Mouse (Mus musculus): ENCODE data around the gene Cotl1.

Cotl1 gene

DNA sequence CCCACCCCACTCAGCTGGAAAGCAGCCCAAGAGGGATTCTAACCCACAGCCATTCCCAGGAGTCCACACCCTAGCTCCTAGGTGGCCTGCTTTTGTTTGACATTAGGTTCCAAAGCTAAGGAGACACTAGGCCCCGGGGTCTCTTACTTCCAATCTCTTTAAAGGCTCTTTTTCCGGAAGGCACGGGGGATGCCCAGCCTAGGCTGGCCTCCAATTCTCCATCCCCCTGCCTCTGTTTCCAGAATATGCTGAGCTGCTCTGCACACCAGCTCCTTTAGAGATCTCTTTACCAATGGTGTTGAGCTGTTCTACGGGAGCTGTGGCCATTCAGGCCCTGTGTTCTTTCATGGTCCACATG, 1.4 kb downstream of the Cotl1 start:
- no peak for DNase-seq (ENCODE audit: low read depth, low spot score)

DNA sequence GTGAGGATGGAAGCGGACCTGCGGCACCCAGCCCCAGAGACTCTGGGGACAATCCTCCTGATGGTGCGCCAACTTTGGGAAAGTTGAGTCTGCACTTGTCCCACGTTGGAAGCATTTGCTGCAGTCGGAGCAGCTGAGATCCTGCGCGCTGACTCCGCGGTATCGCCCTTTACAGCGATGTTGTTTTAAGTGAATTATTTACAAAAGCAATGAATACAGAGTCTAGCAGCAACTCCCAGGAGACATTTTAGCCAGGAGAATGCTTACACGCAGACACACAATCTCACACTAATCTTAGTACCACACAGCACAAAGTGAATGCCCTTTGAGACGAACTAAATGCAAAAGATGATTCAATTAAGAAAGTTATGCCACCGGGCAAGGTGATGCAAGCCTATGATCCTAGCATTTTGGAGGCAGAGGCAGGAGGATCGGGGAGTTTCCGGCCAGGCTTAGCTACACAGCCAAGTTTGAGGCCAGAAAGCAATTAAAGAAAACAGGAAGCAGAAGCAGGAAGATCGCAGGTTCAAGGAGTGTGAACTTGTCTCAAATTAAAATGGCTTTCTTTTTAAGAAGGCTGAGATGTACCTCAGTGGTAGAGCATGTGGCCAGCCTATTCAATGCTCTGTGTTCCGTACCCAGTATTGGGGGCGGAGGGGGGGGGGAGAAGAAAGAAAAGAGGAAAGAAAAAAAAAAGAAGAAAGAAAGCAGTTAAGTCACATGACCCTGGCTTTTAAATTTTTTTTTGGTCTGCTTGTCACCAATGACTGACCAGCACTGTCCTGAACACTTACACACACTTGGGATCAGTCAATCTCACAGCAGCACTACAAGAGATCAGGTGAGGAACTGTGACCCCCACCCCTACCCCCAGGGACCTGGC, 2.0 kb downstream of the Cotl1 start:
- no peak for DNase-seq (ENCODE audit: low read depth, low spot score)

DNA sequence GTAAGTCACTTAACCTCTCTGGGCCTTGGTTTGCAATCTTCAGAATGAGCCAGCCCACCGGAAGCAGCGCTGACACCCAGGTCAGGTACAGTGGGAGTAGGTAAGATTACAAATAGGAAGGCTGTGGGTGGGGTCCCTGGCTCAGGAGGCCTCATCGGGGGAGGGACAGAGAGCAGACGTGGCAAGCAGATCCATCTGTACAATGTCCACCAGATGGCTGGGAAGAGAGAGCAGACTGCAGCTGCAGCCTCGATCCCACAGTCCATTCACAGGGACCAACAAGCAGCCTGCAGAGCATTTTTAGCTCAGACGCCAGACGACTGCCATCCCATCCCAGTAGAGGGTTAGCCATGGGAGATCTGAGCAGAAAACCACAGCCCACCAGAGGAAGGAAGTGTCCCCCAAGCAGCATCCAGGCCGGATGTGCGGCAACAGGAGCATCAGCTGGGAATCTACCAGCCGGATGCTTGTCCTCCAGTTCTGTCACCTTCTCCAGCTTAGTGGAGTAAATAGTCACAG, 2.7 kb downstream of the Cotl1 start:
- no peak for DNase-seq (ENCODE audit: low read depth, low spot score)

DNA sequence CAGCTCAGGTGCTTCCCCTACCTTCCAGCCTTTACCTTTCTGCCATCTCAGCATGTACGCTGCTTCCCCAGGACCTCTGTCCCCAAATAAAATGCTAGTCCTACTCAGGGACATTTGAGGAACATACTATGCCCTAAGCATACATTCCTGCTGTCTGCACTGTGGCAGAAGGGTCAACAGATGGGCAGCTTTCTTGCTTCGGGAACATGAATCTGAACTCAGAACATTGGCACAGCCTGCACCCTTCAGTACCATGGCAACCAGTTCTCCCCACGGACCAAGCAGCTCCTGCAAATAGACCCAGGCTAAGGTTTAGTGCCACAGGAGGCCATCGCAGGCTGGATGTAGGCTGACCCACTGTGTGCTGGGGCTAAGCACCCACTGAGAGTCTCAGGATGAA, 3.5 kb downstream of the Cotl1 start:
- DNase-seq (ENCODE audit: low read depth, low spot score) = no peak

DNA sequence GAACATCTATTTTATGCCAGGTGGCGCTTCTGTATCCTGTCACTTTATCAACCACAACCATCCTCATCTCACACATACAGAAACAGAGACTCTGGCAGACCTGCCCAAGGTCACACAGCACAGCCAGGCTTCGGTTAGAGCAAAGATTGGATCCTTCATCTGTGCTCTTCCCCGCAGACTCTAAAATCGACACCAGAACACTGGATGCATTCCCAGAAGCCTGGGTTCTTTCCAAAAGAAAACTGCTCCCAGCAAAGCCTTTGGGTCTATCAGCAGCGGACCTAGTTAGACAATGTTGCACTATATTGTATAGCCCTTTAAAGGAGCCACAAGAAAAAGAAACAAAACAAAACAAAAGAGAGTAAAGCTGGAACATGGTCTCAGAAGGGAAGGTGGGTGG, 5.1 kb downstream of the Cotl1 start:
- DNase-seq (ENCODE audit: low read depth, low spot score) = no peak

DNA sequence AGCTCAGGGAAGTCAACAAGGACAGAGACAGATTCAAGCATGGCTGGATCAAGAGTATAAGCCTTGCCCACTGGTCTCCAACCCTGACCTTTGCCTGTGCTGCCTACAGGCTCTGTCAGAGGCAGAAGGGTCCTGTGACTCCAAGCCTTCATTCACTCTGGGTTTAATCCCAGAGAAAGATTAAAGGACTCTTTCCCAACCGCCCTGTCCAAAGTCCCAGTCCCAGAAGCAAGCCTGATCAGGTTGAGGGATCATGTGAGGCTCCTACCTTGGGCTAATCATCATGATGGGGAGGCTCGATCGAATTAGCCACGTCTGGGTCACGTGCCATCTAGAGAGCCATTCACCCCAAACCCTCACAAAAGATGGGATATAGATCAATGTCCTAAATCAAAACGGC, 5.7 kb downstream of the Cotl1 start:
- DNase-seq (ENCODE audit: low read depth, low spot score) = no peak

DNA sequence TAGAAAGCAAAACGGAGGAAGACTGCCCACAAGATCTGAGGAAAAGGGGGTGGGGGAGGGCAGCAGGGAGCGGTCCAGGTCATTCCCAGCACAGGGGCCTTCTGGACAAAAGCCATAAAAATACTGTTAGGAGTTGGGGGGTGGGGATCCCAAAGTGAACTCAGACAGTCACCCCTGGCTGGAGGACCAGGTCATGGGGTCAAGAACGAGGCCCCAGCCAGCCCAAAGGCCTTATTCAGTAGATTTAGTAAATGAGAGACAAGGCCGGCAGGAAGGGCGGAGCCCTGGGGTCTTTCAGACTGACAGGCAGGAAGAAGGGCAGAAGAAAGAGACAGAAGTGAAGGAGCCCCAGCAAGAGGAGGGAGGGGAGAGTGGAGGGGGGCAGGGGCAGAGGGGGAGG, 7.4 kb downstream of the Cotl1 start:
- no peak for DNase-seq (ENCODE audit: low read depth, low spot score)

DNA sequence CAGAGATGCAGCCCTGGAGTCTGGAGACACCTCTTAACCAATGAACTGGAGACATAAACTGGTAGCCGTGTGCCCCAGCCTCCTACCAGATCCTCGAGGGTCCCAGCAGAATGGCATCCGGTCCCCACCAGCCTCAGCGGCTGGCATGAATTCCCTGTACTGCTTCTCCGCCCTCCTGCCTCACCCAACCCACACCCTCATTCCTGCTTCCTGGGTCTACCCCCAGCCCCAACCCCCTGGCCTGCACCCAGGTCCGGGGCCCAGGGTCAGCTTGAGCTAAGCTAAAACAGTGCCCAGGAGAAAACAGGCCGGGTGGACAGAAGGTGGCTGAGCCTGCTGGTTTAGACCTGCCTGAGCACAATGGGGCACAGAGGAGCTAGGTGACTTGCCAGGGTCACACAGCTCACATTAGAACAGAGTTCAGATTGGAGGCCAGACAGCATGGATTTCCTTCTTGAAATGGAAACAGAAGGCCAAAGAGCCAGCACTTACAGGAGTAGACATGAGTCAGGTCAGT, 8.2 kb downstream of the Cotl1 start:
- no peak for DNase-seq (ENCODE audit: low read depth, low spot score)

DNA sequence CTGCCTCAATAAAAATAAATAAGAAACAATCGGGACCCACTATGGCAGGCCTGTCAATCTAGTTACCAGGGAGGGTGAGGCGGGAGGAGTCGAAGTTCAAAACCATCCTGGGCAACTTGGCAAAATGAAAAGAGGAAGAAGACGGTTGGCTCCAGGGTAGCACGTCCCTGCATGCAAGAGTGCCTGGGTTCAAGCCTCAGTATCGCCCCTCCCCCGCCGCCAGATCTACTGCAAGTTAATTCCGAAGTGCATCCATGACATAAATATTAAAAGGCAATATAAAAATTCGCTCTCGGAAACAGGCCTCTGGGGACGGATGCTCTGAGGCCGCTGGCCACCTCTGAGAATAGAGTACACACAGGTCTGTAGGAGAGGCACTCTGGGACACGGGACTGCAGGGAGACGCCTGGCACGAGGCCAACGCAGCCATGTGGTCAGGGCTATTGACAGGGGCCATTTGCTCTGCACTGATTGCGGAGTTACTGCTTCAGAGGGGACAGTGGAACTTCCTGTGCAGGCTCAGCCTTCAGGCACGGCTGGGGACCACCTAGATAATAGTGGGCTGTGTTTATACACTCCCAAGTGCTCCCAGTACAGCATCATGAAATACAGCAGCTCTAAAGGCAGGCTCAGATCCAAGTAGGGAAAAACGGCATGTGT, 8.9 kb downstream of the Cotl1 start:
- DNase-seq (ENCODE audit: low read depth, low spot score) = no peak

DNA sequence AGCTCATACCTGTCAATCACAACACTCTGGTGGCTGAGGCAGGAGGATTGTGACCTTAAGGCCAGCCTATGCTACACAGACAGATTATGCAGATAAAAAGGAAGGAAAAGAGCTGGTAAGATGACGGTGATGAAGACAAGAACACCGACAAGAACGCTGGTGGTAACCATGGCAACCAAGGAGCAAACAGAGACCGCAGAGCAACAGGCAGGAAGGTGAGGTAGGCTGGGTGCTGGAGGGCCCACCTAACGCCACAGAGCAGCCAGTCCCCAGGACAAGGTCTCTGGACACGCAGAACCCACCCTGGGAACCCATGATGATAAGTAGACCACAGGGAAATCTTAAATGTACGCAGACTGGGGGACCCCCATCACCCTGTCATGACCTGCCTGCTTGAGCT, 9.8 kb downstream of the Cotl1 start:
- no peak for DNase-seq (ENCODE audit: low read depth, low spot score)

DNA sequence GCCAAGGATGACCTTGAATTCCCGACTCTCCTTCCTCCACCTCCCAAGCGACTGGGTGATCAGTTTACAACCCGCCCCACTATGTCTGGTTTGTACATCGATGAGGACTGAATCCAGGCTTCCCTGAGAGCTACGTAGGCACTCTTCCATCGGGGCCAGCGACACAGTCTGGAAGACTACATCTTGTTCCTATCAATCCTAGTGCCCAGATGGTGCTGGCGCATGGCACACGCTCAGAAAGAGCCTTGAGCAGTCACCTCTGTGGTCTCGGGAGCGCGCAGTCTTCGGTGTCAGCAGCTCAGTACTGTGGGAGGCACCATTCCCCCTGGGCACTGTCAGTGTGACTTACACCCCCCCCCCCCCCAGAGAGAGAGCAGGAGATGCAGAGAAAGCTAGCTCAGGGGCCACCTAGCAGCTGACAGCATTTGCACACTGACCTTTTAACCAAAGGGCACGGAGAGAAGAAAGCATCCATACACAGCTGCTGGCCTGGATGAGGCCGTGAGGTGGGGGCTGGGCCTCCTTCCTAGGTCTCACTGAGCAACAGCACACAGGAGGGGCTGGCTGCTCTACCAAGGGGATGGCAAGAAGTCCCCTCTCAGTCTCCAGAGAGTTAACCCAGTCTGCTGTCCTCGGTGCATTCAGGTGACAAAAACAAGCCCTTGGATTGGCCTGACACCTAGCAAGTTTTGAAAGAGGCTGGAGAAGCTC, 10.3 kb downstream of the Cotl1 start:
- DNase-seq (ENCODE audit: low read depth, low spot score) = no peak

DNA sequence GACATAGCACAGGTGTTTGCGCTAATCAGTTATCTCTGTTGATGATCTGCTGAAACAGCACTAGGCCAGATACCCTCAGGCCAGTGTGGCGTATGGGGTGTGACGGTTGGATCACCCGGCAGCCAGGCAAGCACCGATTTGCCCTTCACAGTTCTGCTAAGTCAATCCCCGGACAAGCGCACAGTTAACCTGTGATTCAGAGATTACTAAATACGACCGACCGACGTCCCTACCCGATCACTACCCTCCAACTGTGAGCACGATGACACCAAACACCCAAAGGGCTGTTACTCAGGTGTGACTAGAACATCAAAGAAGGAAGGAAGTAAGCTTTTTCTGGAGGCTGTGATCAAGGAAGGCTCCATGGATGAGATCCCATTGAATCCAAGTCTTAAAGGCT, 10.9 kb downstream of the Cotl1 start:
- no peak for DNase-seq (ENCODE audit: low read depth, low spot score)

DNA sequence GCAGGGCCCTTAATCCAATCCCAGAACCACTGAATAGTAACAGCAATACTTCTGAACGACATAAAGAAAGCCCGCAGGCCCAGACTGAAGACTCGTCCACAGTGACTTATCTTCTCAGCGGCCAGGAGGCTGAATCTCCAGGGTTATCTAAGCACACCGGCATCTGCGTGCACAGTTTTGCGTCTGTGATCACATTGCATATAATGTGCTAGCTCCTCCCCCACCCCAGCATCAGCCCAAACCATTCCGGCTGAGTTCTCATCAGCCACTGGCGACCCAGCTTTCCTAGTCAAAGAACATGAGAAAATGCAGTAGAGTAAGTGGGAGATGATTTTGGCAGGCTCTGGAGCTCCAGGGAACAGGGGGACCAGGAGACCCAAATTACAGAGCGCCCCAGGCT, 11.3 kb downstream of the Cotl1 start:
- DNase-seq (ENCODE audit: low read depth, low spot score) = no peak

DNA sequence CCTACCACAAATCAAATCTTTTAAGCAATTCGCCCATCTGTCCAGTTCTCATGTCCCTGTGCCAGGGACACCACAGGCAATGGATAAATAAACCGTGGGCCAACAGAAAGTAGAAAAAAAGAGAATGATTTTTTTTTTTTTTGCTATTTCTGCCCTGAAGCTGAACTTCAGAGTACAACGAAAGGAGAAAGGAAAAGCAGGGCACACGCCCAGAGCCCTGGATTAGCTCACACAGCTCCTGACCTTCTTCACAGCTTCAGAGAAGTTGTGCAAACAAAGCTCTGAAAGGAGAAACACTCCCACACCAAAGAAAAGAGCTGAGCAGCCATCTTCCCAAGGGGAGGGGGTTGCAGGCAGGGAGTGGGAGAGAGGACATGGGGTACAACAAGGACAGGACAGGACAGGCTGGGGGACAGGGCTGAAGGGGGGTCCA, 12.6 kb downstream of the Cotl1 start:
- DNase-seq (ENCODE audit: low read depth, low spot score) = no peak

DNA sequence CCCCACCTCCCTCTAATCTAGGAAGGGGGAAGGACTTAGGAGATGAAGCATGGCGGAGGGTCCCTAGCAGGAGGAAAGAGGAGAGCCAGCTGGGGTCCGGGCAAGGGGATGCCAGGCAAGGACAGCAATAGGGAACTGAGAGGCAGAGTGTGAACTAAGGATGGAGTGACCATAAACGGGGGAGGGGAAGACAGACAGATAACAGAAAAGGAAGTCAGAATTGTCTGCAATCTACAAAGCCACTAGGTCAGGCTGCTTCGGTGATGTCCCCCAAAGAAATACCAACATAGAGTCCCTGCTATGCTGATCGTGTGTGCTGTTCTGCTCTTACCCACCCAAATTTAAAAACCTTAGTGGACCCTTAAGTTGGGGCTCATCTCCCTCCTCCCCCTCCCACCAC, 13.4 kb downstream of the Cotl1 start:
- no peak for DNase-seq (ENCODE audit: low read depth, low spot score)

DNA sequence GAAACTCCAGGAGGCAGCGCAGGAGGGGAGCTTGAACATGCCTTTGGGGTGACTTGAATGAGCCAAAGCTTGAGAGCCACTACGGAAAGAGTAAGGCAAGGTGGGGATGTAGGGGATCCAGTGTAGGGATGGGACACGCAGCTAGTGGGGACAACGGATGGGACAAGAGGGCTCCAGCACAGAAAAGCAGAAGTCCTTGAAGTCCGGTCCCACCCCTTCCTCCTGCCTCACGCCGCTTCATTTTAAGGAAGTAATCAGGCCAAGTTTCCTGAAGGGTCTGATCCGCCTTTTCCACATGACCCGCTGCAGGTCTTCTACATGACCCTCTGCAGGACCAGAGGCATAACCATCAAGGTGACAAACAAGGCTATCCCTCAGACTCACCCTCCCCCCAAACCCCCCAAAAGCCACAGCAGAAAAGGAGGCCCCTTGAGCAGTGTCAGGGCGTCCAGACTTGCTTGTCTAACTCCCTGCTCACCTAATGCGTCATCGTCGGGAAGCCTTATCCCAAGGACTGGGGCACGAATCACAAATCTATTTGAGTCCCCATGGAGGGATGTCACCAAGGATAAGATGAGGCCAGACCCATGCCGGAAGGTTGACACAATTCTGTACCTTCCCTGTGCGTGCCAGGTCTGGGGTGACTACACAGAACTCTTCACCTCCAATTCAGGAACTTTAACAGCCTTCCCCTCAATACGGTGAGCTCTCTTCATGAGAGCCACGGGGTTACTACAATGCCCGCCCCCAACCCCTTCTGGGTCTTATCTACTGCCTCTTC, 14.2 kb downstream of the Cotl1 start:
- DNase-seq (ENCODE audit: low read depth, low spot score) = no peak

DNA sequence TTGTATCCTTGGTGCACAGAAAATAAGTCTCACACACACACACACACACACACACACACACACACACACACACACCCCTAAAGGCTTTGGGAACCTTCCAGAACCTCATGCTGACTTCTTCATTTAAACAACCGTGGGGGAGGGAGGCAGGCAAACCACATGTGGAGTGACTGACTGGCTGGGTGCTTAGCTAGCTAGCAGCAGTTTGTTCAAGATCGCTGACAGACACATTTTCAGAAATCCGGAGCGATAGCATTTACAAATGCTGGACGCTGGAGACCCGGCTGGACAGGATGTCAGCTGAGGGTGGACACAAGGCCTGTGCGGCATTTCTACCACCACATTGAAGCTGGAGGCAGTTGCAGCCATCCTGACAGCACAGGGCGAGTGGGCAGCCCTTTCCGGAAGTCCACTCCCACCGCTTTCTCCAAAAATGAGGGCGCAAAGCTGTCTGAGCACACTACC, 15.5 kb downstream of the Cotl1 start:
- DNase-seq (ENCODE audit: low read depth, low spot score) = no peak

DNA sequence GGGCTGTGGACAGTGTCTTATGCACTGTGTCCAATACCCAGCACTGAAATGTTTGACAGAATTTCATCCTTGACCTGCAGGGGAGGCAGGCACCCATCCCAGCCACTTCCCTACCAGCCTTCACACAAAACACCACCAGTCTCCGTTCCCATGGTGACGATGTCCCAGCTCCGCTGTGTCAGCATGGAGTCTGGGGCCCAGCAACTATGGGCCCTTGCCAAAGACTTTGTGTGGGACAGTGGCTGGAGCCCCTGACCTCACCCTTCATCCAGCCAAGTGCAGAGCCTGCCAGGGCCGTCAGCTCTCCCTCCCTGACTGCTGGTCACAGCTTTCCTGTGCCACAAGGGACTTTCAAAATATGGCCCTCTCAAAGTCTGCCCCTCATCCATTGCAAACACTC, 16.2 kb downstream of the Cotl1 start:
- DNase-seq (ENCODE audit: low read depth, low spot score) = no peak

DNA sequence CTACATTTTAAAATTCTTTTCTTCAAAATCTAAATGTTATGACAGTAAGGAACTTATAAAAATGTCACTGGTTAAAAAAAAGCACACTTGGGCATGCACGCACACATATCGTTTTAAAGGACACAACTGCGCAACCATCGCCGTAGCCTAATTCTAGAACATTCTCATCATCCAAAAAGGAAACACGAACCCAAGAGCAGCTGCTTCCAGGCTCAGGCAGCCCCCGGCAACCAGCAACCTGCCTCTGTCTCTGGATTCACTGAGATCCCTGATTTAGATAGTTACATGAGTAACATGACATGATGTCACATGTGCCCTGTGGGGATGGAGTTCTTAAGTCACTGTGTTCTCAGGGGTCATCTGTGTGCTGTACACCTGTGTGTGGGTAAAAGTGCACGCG, 17.1 kb downstream of the Cotl1 start:
- no peak for DNase-seq (ENCODE audit: low read depth, low spot score)

DNA sequence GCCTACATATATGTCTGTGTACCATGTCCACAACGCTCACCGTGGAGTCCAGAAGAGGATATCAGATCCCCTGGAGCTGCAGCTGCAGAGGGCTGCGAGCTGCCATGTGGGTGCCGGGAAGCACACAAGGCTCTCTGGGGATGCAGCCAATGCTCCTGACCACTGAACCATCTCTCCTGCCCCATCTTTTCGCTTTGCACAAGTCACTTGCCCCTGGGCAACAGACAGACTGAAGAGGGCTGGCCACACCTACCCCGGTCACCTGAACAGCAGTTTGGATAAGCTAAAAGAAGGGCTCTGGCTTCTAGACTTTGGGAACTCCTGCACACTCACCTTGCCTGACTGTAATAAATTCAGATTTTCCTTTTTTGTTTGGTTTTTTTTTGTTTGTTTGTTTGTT, 18.7 kb downstream of the Cotl1 start:
- no peak for DNase-seq (ENCODE audit: low read depth, low spot score)

DNA sequence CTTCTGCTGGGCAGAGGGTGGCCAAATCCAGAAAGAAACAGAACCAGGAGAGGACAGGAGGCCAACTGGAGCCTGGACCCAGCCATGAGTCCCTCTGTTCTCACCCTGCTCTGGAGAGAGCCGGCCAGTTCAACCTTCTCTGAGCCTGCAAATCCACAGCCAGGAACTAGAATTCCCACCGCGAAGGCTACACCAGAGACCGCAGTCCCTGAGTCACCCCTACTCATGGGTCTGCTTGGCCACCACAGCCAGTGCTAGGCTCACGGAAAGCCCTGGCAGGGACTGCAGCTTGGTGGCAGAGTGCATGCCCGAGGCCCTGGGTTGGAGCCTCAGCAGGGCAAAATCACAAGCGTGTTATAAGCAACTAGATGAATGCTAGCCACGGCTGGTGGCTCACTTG, 20.4 kb downstream of the Cotl1 start:
- no peak for DNase-seq (ENCODE audit: low read depth, low spot score)
